Mouse (Mus musculus): ENCODE measurements around the gene Lmtk3. TPM values are rescaled to one million over a fixed set of nuclear protein-coding genes. Genes with fewer than 3 reads are reported as not detected.

Lmtk3 gene
- total and polyA plus RNA-seq, 2 experiments from 2014 or later: 12.5 to 144 TPM

DNA sequence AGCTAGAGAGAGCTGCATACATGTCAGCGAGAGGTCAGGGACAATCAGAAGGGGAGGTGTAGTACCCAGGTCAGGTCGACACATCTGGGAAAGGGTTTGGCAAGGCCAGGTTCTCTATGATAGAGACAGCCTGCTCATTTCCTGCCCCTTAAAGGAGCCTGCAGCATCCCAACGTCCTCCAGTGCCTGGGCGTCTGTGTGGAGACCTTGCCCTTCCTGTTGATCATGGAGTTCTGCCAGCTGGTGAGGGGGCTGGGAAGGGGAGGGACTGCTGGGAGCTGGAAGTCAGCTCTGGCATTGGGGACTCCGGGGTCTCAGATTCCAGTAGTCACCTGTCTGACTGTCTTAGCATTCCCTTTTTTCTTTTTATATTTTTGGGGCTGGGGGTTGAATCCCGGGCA is 7.2 kb downstream of the Lmtk3 start:
- no peak overlapping the region for H3K9ac ChIP-seq
- no peak overlapping the region for H3K4me3 ChIP-seq (ENCODE audit: low read depth, low read length)
- peaks cover 6% of the 10 kb centered on the region; the same call in 1 of the 2 replicates for H3K4me1 ChIP-seq (ENCODE audit: insufficient read depth)
- H3K4me2 ChIP-seq (ENCODE audit: low read depth): no peak overlapping the region
- no peaks in the 10 kb centered on the region for H3K27me3 ChIP-seq (ENCODE audit: insufficient read depth, low read length)
- TF ChIP-seq CTCF (IDR thresholded peaks at IDR 0.05; ENCODE audit: low read depth): no peak
- DNase-seq: no peak
- 79% methylated on average over 6 of the region's 6 CpGs for WGBS
- peaks cover 86% of the 10 kb centered on the region for H3K36me3 ChIP-seq (ENCODE audit: insufficient read depth)
- ATAC-seq: no peak
- no peaks in the 10 kb centered on the region for H3K9me3 ChIP-seq (ENCODE audit: low read length)
- H3K27ac ChIP-seq (ENCODE audit: low read depth, low read length): no peak overlapping the region

DNA sequence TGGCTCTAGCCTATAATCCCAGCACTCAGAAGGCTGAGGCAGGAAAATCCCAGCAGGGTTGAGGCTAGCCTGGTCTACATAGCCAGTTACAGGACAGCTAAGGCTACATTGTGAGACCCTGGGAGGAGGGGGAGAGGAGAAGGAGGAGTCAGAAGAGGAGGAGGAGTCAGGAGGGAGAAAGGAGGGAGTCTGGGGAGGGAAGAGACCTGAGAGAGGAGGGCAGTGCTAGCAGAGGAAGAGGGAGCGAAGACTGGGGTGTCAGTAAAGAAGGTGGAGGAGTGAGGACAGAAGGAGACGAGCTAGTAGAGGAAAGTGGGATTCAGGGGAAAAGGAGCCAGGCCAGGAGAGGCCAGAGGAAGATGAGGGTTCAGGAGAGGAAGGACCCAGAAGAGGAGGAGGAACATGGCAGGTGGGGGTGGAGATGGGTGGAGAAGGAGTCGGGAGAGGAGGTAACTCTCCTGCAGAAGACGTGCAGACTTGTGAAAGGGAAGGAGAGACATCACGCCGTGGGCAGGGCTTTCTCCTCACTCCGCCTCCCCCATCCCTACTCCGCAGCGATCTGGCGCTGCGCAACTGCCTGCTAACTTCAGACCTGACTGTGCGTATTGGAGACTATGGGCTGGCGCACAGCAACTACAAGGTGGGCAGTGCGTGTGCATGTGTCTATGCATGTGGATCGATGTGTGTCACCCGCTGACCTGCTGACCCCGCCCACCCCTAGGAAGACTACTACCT is 8.4 kb downstream of the Lmtk3 start:
- peak; percentile 34 for ATAC-seq
- Histone ChIP-seq H3K4me1 (ENCODE audit: insufficient read depth) (0 out of 2 replicates have a peak, but pooled peaks cover under 1% of the 10 kb centered on the region), H3K36me3 (ENCODE audit: insufficient read depth) (peaks cover 97% of the 10 kb centered on the region), H3K27me3 (ENCODE audit: insufficient read depth, low read length) (no peaks in the 10 kb centered on the region), H3K4me3 (ENCODE audit: low read depth, low read length) (no peak overlapping the region), H3K27ac (ENCODE audit: low read depth, low read length) (no peak overlapping the region), H3K9me3 (ENCODE audit: low read length) (no peaks in the 10 kb centered on the region), H3K9ac (no peak overlapping the region), H3K4me2 (ENCODE audit: low read depth) (no peak overlapping the region)
- TF ChIP-seq CTCF (IDR thresholded peaks at IDR 0.05; ENCODE audit: low read depth): no peak
- DNase-seq: no peak
- WGBS: 79% methylated on average over 17 of the region's 17 CpGs

DNA sequence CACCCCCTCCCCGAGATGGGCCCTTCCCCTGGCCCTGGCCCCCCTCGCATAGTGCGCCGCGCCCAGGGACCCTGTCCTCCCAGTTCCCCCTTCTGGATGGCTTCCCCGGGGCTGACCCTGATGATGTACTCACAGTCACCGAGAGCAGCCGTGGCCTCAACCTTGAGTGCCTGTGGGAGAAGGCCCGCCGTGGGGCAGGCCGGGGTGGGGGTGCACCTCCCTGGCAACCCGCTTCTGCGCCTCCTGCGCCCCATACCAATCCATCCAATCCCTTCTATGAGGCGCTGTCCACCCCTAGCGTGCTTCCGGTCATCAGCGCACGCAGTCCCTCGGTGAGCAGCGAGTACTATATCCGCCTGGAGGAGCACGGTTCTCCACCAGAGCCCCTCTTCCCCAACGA is 9.7 kb downstream of the Lmtk3 start:
- no peak overlapping the region for H3K4me2 ChIP-seq (ENCODE audit: low read depth)
- no peak overlapping the region for H3K4me3 ChIP-seq (ENCODE audit: low read depth, low read length)
- no peak overlapping the region for H3K9ac ChIP-seq
- WGBS: 90% methylated on average over 24 of the region's 24 CpGs
- H3K9me3 ChIP-seq (ENCODE audit: low read length): no peaks in the 10 kb centered on the region
- DNase-seq (no peak), ATAC-seq (no peak)
- no peaks in the 10 kb centered on the region for H3K27me3 ChIP-seq (ENCODE audit: insufficient read depth, low read length)
- no peak overlapping the region for H3K27ac ChIP-seq (ENCODE audit: low read depth, low read length)
- no peak for TF ChIP-seq CTCF (IDR thresholded peaks at IDR 0.05; ENCODE audit: low read depth)
- peaks cover 90% of the 10 kb centered on the region for H3K36me3 ChIP-seq (ENCODE audit: insufficient read depth)
- 0 out of 2 replicates have a peak, but pooled peaks cover 2% of the 10 kb centered on the region for H3K4me1 ChIP-seq (ENCODE audit: insufficient read depth)

DNA sequence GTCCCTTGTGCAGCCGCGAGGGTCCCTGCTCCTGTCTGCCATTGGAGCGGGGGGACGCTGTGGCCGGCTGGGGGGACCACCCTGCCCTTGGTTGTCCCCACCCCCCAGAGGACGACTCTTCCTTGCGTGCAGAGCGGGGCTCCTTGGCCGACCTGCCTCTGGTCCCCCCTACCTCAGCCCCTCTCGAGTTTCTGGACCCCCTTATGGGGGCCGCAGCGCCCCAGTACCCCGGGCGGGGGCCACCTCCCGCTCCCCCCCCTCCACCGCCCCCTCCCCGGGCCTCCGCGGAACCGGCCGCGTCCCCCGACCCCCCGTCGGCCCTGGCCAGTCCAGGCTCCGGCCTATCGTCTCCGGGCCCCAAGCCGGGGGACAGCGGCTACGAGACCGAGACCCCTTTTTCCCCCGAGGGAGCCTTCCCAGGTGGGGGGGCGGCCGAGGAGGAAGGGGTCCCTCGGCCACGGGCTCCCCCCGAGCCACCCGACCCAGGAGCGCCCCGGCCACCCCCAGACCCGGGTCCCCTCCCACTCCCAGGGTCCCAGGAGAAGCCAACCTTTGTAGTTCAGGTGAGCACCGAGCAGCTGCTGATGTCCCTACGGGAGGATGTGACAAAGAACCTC is 10.5 kb downstream of the Lmtk3 start:
- ATAC-seq (no peak), DNase-seq (no peak)
- Histone ChIP-seq H3K4me2 (ENCODE audit: low read depth) (no peak overlapping the region), H3K27me3 (ENCODE audit: insufficient read depth, low read length) (no peaks in the 10 kb centered on the region), H3K9me3 (ENCODE audit: low read length) (no peaks in the 10 kb centered on the region), H3K36me3 (ENCODE audit: insufficient read depth) (peaks cover 82% of the 10 kb centered on the region), H3K27ac (ENCODE audit: low read depth, low read length) (no peak overlapping the region), H3K4me3 (ENCODE audit: low read depth, low read length) (no peak overlapping the region), H3K9ac (no peak overlapping the region), H3K4me1 (ENCODE audit: insufficient read depth) (0 out of 2 replicates have a peak, but pooled peaks cover 2% of the 10 kb centered on the region)
- no peak for TF ChIP-seq CTCF (IDR thresholded peaks at IDR 0.05; ENCODE audit: low read depth)
- 94% methylated on average over 40 of the region's 44 CpGs for WGBS

DNA sequence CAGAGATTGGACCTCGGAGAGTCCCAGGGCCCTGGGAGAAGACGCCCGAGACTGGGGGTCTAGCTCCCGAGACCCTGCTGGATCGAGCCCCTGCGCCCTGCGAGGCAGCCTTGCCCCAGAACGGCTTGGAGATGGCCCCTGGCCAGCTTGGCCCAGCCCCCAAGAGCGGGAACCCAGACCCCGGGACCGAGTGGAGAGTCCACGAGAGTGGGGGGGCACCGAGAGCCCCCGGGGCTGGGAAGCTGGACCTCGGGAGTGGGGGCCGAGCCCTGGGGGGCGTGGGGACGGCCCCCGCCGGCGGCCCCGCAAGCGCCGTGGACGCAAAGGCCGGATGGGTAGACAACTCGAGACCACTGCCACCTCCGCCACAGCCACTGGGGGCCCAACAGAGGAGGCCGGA is 11.4 kb downstream of the Lmtk3 start:
- 0 out of 2 replicates have a peak, but pooled peaks cover 2% of the 10 kb centered on the region for H3K4me1 ChIP-seq (ENCODE audit: insufficient read depth)
- DNase-seq: no peak
- H3K9ac ChIP-seq: no peak overlapping the region
- TF ChIP-seq CTCF (IDR thresholded peaks at IDR 0.05; ENCODE audit: low read depth): no peak
- no peak overlapping the region for H3K27ac ChIP-seq (ENCODE audit: low read depth, low read length)
- WGBS: 92% methylated on average over 27 of the region's 29 CpGs
- no peak overlapping the region for H3K4me3 ChIP-seq (ENCODE audit: low read depth, low read length)
- no peak for ATAC-seq
- no peaks in the 10 kb centered on the region for H3K9me3 ChIP-seq (ENCODE audit: low read length)
- H3K27me3 ChIP-seq (ENCODE audit: insufficient read depth, low read length): no peaks in the 10 kb centered on the region
- H3K36me3 ChIP-seq (ENCODE audit: insufficient read depth): peaks cover 73% of the 10 kb centered on the region
- H3K4me2 ChIP-seq (ENCODE audit: low read depth): no peak overlapping the region

DNA sequence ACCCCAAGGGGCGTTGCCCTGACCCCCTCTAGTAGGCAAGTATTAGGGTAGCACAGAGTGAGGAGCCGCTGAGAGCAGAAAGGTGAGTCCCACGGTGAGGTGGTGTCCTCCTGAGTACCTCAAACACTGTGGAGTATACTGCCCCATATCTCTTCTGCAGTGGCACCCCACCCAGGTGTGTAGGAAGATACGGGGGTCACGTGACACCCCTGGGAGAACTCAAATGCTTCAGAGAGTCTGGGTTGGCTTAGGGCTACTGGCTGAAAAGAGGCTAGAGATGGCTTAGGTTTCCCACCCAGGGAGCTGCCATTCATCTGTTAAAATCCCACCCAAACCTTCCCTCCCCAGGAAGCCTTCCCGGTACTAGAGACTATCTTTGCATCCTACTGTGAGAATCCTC is 13.4 kb downstream of the Lmtk3 start:
- no peak for DNase-seq
- no peak for ATAC-seq
- no peak overlapping the region for H3K27ac ChIP-seq (ENCODE audit: low read depth, low read length)
- H3K9ac ChIP-seq: peak overlapping the region; percentile 14; the same call in 1 of the 2 replicates
- H3K4me3 ChIP-seq (ENCODE audit: low read depth, low read length): no peak overlapping the region
- H3K4me2 ChIP-seq (ENCODE audit: low read depth): 0 out of 2 replicates have a peak overlapping the region, but pooled peaks have one; percentile 41
- 0 out of 2 replicates have a peak, but pooled peaks cover 2% of the 10 kb centered on the region for H3K4me1 ChIP-seq (ENCODE audit: insufficient read depth)
- no peak for TF ChIP-seq CTCF (IDR thresholded peaks at IDR 0.05; ENCODE audit: low read depth)
- WGBS: 42% methylated on average over 6 of the region's 6 CpGs
- H3K9me3 ChIP-seq (ENCODE audit: low read length): no peaks in the 10 kb centered on the region
- H3K27me3 ChIP-seq (ENCODE audit: insufficient read depth, low read length): no peaks in the 10 kb centered on the region
- H3K36me3 ChIP-seq (ENCODE audit: insufficient read depth): peaks cover 69% of the 10 kb centered on the region

Measured in forebrain, postnatal 0 days (tissue).